Mouse (Mus musculus) heart, adult 9 months (tissue): ENCODE results near the gene Ndufs2.

Source experiments
- DNase-seq, 2 experiments: peaks; one replicate each; pipeline ENCODE4 v3.0.0; 2022; ENCODE audit warnings: low spot score in 2 of 2

The Ndufs2 gene

DNA sequence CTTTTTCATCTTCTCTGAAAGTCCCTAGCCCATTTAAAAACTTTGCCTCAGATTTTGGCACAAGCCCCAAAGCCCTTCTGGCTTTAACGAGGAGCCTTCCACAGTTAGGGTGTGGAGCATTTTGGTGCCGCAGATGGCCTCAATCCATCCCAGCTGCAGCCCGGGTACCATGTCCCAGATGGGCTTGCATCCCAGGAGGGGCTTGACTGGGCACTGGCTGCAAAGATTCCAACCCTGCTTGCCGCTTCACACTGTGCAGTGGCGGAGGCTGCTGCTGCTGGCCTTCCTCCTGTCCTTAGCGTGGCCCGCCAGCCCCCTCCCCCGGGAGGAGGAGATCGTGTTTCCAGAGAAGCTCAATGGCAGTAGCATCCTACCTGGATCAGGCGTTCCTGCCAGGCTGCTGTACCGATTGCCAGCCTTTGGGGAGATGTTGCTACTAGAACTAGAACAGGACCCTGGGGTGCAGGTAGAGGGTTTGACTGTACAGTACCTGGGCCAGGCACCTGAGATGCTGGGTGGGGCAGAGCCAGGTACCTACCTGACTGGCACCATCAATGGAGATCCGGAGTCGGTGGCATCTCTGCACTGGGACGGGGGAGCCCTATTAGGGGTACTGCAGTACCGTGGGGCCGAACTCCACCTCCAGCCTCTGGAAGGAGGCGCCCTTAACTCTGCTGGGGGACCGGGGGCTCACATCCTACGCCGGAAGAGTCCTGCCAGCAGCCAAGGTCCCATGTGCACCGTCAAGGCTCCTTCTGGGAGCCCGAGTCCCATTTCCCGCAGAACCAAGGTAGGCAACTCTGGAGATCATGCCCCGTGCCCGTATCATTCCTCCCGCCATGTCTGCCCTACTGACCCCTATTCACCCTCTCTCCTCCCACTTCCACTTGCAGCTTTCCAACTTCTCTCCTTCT is at the start of gene Ndufs2:
TSS of gene Ndufs2 (minus strand) at position 709 of the 914 bp plus-strand sequence.
- DNase-seq: no peak

DNA sequence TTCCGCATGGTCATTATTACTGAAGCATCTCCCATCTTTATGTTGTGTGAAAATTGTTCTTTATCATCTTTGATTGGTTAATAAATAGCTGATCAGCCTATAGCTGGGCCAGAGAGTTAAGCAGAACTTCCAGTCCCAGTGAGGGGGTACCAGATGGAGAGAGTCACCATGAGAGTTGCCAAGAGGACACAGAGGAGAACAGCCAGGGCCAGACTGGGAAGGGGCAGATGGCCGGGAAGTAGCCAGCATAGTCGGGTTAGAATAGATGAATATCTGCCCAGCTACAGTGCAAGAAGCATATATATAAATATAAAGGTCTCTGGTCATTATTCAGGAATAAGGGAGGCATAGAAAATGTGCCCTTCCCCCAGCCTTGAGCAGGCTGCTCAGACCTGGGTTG is 47.0 kb upstream of the Ndufs2 start:
- no peak for DNase-seq

DNA sequence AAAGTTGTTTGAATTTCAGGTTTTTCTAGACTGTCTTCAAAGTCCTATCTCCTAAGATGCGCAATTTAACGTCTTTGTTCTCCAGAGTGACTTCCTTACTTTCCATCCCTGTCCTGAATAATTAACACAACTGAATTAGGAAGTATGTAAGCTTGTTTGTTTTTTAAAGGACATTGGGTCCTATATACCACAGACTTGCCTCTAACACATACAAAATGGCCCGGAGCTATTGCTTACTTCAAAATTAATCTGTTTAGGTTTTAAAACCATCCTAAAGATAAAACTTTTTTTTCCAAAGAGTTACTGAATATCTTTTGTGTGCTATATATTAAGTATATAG is 43.8 kb upstream of the Ndufs2 start:
- no peak for DNase-seq

DNA sequence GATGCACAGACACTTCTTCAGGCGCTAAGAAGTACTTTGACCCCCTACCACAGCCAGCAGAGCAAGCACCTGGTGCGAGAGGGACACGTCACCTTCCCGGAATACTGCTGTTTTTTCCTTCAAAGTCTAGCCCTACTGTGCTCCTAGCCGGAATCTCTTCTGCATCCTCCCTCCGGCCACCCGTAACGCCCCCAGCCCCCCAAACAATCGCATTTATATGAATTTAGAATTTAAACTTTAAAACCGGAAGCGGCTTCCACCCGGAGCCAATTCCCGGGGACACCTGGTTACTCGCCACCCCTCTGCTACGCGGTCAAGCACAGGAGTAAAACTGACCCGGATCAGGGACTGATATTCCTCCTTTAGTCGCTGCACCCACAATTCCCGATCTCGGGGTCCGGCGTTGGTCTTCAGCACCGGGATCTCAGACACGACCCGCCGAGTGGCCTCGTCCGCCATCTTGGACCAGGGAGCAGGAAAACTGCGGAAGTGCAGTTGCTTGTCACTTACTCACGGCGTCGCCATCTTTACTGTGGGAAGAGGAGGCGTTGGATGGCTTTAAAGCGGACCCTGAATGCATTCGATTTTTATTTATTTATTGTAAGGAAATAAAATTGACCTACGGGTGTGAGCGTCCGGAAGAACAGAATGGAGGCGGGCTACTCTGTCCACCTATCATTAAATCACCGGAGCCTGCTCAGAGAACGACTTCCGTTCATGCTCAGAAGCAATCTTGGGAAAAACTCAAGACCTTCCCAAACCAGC is 43.3 kb upstream of the Ndufs2 start, which contains the start of gene Ufc1:
TSS of gene Ufc1 (minus strand) at position 727 of the 765 bp plus-strand sequence.
- peak; percentile 85 to 90 for DNase-seq

- no peak for DNase-seq
Observed at GRCm38 (mm10) chr1:171293906-171294297, 42.7 kb upstream of the Ndufs2 start.

DNA sequence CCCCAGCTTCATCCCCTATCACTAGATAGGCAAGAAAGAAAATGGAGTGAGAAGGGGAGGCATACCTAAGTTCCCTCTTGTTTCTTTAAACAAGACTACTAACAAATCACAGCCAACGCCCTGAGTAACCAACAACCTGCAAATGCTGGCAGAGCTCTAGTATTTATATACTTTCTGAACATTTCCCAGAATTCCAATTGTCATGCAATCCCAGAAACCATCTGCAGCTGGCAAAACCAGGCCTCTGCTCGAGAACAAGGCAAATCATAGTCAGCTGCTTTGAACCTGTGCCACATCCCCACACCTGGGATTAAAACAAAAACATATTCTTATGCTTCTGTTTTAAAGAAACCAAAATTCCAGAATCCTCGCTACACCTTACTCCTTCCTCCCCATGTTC is 42.2 kb upstream of the Ndufs2 start:
- DNase-seq: no peak

DNA sequence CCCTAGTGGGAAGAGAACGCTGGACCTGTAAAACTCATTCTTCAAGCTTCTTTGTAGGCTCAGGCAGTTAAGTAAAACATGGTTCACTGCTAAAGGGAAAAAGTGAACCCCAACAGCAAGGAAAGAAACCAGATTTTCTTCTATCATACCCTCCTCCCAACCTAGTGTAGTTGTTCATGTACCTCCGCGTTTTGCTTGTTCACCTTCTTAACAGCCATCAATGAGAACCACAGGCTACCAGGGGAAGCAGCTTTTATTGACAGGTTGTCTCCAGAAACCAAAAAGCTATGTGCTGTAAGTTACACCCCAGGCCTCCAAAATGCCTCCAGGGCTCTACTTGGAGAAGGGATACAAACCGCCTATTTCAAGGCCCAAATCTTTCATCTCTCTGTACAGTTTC is 37.1 kb upstream of the Ndufs2 start:
- DNase-seq: no peak

DNA sequence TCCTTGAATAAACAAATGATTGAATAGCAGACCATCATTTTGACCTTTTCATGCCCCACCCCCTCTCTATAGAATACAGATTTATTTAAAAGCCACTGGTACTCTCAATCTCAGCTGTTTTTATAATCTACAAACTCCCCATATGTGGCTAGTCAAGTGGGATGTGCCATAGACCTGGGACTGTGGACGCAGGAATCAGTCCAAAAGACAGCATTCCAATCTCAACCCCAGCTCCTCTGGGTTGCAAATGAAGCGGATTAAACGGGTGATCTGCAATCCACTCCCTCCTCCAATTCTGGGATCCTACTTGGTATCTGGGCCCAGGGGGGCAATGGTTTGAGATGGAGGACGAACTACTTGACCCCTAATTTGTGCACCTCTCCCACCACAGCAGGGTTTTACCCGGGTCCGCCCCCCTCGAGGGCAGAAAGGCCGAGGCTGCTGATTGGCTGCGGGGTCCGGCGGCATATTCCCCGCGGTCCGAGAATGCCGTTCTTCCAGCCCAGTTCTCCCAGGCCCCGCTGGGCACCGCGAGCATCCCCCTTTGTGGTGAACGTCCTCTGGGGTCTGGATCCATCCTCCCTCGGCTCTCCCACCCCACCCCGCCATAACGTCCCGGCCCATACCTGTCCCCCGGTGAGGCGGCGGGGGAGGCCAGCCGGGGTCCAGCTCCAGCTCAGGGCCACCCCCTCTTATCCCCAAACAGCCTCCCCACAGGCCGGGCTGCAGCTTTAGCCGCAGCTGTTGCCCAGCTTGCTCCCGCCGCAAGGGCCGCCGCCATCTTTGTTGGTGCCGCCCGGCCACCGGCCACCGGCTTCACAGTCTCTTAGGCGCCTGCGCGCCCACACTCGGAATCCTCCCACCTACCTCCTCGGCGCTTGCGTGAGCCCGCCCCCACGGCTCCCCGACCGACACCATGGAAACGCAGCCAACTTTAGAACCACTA is 36.2 kb upstream of the Ndufs2 start, which contains the start of gene Usp21:
TSS of gene Usp21 (minus strand) at position 856 of the 946 bp plus-strand sequence.
- peak; percentile 94 to 96 for DNase-seq

GRCm38 (mm10) chr1:171286517-171286916 is 35.3 kb upstream of the Ndufs2 start:
- no peak for DNase-seq

DNA sequence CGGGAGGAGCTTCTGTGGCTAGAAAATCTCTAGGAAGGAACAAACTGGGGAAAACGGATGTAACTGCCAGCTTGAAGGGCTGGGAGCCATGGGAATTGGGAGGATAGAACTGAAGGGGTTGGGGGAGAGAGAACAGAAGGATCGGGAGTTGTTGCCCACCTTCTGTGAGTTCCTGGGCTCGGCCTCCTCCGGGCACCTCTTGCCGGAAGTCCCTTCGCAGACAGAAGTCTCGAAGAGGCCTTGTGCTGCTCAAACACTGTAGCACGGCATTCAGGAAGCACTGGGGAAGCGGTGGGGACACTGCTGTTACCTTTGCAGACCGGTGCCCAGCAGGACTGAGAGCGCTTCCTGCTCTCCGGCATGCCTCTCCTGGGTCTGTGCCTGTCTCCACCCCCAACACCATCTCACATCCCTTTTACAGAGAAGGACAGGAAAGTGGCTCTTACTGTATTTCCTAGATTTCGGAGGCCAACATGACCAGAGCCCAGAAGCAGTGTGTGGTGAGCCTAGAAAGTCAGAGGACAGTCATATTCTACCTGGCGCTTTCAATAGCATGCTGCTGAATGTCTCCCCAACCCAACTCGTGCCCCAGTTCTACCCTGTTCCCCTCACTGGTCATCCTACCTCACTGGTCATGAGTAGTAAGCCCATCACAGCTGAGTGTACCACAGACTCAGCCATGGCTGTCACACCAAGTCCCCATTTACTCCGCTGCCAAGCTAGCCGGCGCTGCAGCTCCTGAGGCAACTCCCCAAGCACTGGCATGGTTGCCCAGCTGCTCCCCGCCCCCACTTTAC is 34.1 kb upstream of the Ndufs2 start:
- DNase-seq: peak in 1 of 2 experiments; percentile 9

DNA sequence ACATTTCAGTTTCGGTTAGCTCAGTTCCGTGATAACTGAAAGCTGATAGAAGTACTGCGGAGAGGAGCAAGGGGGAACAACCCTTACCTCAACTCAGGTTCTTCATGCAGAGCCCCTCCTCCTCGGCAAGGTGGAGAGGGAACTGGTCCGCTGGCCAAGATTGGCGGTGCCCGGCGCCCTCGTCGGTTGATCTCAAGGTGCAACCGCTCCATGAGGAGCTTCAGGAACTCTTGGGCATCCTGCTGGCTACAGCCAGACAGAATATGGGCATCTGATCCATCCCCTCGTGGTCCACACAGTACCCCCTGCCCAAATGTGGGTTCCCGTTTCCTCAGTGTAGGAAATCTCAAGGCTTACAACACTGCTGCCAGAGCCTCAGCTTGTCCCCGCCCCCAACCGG is 33.3 kb upstream of the Ndufs2 start:
- DNase-seq: no peak

GRCm38 (mm10) chr1:171283188-171284160 is 32.3 kb upstream of the Ndufs2 start:
- DNase-seq: no peak

GRCm38 (mm10) chr1:171282086-171282805 is 31.1 kb upstream of the Ndufs2 start:
- no peak for DNase-seq

GRCm38 (mm10) chr1:171281528-171281923 is 30.3 kb upstream of the Ndufs2 start:
- DNase-seq: peak in 1 of 2 experiments; percentile 81

DNA sequence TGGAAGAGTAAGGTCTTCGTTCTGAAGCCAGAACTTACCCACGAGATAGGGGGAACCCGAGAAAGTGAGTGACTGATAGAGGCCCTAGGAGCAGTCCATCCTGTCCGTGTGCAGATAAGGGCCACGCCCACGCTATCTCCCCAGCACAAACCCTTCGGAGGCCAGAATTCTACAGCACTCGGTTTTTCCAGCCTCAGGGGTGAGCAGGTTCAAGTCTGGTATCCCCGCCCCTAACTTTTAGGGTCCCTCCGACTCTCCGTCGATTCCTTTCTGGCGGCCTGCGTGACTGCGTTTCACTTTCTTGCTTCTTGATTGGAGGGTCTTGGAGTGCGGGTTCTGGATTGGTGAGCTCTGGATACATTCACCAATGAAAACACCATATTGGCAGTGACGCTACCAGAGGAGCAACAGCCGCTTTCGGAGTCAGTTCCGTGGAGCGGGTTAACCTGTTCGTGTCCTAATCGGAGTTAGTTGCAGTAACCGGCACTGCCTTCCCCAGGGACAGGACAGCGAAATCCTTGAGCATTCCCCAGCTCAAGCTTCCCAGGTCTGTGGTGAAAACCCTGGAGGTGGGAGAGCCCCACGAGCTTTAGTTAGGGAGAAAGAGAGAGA is 29.8 kb upstream of the Ndufs2 start, which contains the start of gene Ppox:
TSS of gene Ppox (minus strand) at position 271 of the 612 bp plus-strand sequence.
- peak; percentile 95 to 98 for DNase-seq

DNA sequence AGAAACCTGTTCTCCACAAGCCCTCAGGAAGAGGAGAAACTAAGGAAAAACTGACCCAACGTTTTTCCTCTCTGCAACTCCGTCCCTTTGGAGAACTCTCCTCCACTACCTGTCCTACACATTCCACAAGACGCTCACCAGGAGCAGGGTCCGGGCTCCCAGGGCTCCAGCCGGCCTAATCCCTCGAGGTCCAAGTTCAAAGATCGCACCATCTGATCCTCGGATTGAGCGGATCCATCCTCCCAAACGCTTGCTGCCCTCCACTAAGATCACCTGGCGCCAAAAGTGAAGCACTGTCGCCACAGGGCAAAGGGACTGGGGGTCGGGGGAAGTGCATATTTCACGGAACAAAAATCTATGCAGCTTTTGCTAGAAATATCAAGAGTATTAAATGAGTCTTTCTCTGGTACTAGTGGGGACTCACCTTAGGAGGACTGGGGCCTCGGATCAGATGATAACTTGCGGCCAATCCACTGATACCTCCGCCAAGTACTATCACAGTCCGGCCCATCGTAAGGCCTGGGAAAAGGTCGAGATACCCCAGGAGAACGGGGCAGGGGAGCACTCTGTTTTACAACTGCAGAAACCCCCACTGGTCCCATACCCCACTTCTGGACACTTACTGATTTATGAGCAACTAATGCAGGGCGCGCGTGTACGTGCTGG is 29.2 kb upstream of the Ndufs2 start:
- DNase-seq: no peak

- DNase-seq: no peak
Observed at GRCm38 (mm10) chr1:171279721-171280120, 28.5 kb upstream of the Ndufs2 start.
